Mouse (Mus musculus) G1E (cell line): ENCODE measurements around the gene Slc44a1. TPM values are rescaled to one million over a fixed set of nuclear protein-coding genes. Genes with fewer than 3 reads are reported as not detected.
A peak's percentile ranks its signal among the peaks of the same experiment; 100 is the strongest.

ENCODE experiments used
- ATAC-seq: 2 replicates; pipeline ENCODE4 v1.8.0; 2016; ENCODE audit warnings: mild to moderate bottlenecking; ENCODE audit not compliant: insufficient number of reproducible peaks, poor library complexity, low FRiP score, severe bottlenecking; ENCODE audit errors: extremely low read depth
- DNase-seq: peaks from one replicate; pipeline ENCODE4 v3.0.0; 2012; ENCODE audit warnings: low spot score
- H3K27me3 ChIP-seq: 2 replicates; pipeline ENCODE4 v1.6.1; 2012; ENCODE audit warnings: mild to moderate bottlenecking, low read length, inconsistent platforms; ENCODE audit not compliant: insufficient read depth
- H3K36me3 ChIP-seq: replicated peaks from 2 replicates; pipeline ENCODE3; 2012; ENCODE audit warnings: mild to moderate bottlenecking, inconsistent platforms
- H3K4me1 ChIP-seq: 2 replicates; pipeline ENCODE4 v1.6.1; 2012; ENCODE audit warnings: low read depth, low read length, inconsistent platforms, mixed read lengths; ENCODE audit not compliant: insufficient read depth
- H3K4me3 ChIP-seq: 2 replicates; pipeline ENCODE4 v1.5.1; 2012; ENCODE audit warnings: low read depth, mild to moderate bottlenecking, inconsistent platforms, low read length, moderate library complexity, mixed read lengths
- H3K9me3 ChIP-seq: replicated peaks from 2 replicates; pipeline ENCODE4 v1.6.1; 2012; ENCODE audit warnings: inconsistent platforms
- CTCF ChIP-seq: IDR thresholded peaks from 2 replicates; pipeline ENCODE4 v1.5.1; 2012; ENCODE audit warnings: low read depth, low read length, inconsistent platforms, mixed read lengths
- GATA1 ChIP-seq: IDR thresholded peaks from 2 replicates; pipeline ENCODE4 v1.6.1; 2012; ENCODE audit warnings: borderline replicate concordance, low read length, inconsistent platforms, mixed read lengths
- GATA2 ChIP-seq: IDR thresholded peaks from 2 replicates; pipeline ENCODE4 v1.6.1; 2012; ENCODE audit warnings: low read depth, low read length, inconsistent platforms, borderline replicate concordance
- POLR2AphosphoS5 ChIP-seq: IDR thresholded peaks from 2 replicates; pipeline ENCODE4 v1.6.1; 2012; ENCODE audit warnings: low read depth, low read length, inconsistent platforms; ENCODE audit not compliant: insufficient replicate concordance
- TAL1 ChIP-seq: conservative IDR thresholded peaks from 2 replicates; pipeline ENCODE4 v1.6.1; 2012; ENCODE audit warnings: low read depth, low read length, inconsistent platforms, mixed read lengths
- polyA plus RNA-seq: library from polyadenylated mRNA; stranded (reverse); fragments of >175 nt; gene quantifications from 2 replicates; pipeline ENCODE4 v1.2.3, GENCODE M21; 2012
- total RNA-seq, 2 experiments: library from RNA; stranded (forward) in 1 of 2; stranded (reverse) in 1 of 2; fragments of 200-1000 nt in 1 of 2; fragments of >200 nt in 1 of 2; fragmentation: Nextera tagmentation in 1 of 2; gene quantifications; 2 replicates each; pipeline ENCODE4 v1.2.3; 2014 to 2017

The Slc44a1 gene
- total and polyA plus RNA-seq, 3 experiments, result 5.2 to 44.7 (median 14.4) TPM

DNA sequence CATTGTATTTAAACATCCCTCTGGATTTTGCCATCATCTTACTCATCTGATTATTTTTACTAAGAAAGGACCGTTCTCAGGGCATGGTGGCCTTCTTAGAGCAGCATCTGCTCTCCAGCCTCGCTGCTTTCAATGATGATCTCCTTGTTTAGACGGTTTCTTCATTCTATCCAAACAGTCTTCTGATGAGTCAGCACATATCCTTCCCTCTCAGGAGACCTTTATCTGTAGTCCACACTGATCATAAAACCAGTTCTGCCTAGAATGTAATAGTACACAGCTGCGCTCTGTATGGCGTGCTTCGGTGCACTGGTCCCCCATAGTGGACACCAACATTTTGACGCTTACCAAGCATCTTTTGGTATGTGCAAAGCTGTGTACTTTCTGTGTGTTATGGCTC is 19.5 kb downstream of the Slc44a1 start:
- Histone ChIP-seq H3K27me3 (no peaks in the 10 kb centered on the region), H3K36me3 (peaks cover 12% of the 10 kb centered on the region), H3K9me3 (no peaks in the 10 kb centered on the region), H3K4me1 (peaks cover 60% of the 10 kb centered on the region), H3K4me3 (no peak overlapping the region; the same call in 1 of the 2 replicates)
- peak; percentile 80 for ATAC-seq
- TF ChIP-seq TAL1 (peak; percentile 50), CTCF (no peak), GATA1 (no peak), GATA2 (no peak)
- peak; percentile 59 for DNase-seq

GRCm38 (mm10) chr4:53461026-53461425 is 20.8 kb downstream of the Slc44a1 start:
- H3K36me3 ChIP-seq, result peaks cover 12% of the 10 kb centered on the region
- TF ChIP-seq GATA1 (no peak), TAL1 (no peak), CTCF (no peak), GATA2 (no peak), POLR2AphosphoS5 (no peak)
- ATAC-seq (no peak), DNase-seq (no peak)
- no peaks in the 10 kb centered on the region for H3K27me3 ChIP-seq
- H3K4me3 ChIP-seq, result no peak overlapping the region
- no peaks in the 10 kb centered on the region for H3K9me3 ChIP-seq
- peaks cover 50% of the 10 kb centered on the region for H3K4me1 ChIP-seq

DNA sequence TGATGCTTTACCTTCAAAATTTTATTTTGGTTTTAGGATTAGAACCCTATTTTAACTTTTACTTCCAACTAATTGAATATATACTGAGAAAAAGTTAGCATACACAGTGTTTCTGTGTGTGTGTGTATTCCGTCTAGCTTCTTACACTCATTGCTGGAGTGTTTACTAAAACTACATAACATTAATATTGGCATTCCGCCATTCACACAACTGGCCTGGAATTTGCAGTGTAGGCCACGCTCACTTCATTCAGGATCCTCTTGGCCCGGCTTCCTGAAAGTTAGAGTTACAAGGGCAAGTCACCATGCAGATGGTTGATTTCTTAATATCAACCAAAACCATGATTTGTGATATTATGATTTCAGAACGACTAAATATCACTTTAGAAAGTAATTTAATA is 21.9 kb downstream of the Slc44a1 start:
- no peak for DNase-seq
- TF ChIP-seq GATA2 (no peak), TAL1 (no peak), GATA1 (no peak), CTCF (no peak), POLR2AphosphoS5 (no peak)
- Histone ChIP-seq H3K4me3 (no peak overlapping the region), H3K9me3 (no peaks in the 10 kb centered on the region), H3K36me3 (peaks cover 12% of the 10 kb centered on the region), H3K27me3 (no peaks in the 10 kb centered on the region), H3K4me1 (peaks cover 43% of the 10 kb centered on the region)
- ATAC-seq, result no peak

DNA sequence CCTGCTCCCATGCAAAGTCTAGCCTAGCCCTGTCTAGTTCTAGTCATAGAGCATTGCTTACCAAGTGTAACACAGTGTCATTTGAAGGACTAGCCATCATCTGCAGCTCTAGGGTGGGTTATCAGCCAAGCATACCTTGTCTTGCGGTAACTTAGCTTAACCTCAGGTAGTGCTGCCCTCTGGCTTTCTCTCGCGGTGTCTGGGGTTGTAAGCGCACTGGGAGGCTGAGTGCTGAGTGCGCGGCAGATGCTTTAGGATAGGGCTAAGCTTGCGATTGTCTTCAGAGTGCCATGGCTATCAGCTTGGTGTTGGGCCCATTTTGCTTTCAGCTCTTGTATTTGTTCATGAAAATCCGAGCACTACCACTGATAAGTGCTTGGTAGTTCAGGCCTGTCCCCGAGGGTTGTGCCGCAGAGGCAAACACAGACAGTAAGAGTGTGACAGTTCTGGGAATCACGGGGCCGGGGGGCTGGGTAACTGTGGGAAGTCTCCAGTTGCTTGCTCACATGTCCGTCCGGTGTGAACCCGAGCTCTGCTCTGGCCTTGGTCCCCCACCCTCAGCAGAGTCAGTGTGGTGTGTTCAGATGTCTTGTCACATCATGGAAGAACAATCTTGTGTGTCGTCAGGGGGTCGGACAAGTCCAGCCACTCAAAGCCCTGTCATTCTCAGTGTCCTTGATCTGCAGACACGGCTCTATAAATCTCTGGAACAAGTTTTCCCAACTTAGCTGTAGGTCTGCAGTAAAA is 22.5 kb downstream of the Slc44a1 start:
- Histone ChIP-seq H3K27me3 (no peaks in the 10 kb centered on the region), H3K4me3 (no peak overlapping the region), H3K4me1 (peaks cover 40% of the 10 kb centered on the region), H3K36me3 (peaks cover 15% of the 10 kb centered on the region), H3K9me3 (no peaks in the 10 kb centered on the region)
- ATAC-seq, result no peak
- TF ChIP-seq GATA1 (no peak), POLR2AphosphoS5 (no peak), GATA2 (no peak), CTCF (no peak), TAL1 (no peak)
- no peak for DNase-seq

DNA sequence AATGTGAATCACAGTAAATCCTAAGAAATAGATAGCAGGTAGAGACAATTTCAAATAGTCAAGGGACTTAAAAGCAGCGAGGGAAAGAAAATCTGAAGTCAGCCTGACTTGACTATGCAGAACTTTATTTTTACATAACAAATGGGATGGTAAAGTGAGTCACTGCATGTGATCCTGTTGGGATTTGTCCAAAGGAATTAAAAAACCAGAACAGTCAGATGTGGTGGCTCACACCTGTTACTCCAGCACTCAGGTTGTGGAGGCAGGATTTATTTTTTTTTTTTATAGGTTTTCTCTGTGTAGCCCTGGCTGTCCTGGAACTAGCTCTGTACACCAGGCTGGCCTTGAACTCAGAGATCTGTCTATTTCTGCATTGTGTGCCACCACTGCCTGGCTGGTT is 25.7 kb downstream of the Slc44a1 start:
- no peak overlapping the region for H3K4me3 ChIP-seq
- H3K36me3 ChIP-seq, result peaks cover 18% of the 10 kb centered on the region
- no peaks in the 10 kb centered on the region for H3K27me3 ChIP-seq
- TF ChIP-seq TAL1 (no peak), CTCF (no peak), GATA1 (no peak), GATA2 (no peak), POLR2AphosphoS5 (no peak)
- peaks cover 32% of the 10 kb centered on the region for H3K4me1 ChIP-seq
- DNase-seq (no peak), ATAC-seq (no peak)
- H3K9me3 ChIP-seq, result no peaks in the 10 kb centered on the region

DNA sequence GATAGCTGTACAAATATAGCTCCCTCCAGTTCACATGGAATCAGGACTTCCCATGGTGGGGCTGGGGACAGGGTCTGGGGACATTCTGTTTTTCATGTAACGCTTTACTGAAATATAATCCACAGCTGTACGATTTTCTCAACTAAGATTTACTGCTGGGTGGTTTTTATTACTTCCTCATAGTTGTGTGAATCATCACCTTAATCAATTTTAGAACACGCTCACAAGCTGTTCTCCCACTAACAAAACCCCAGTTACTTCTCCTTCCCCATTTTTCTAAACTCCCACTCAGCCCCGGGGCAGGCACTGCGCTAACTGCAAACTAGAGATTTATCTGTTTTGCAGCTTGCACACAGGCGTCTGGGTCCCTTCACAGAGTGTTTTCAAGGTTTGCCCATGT is 28.8 kb downstream of the Slc44a1 start:
- Histone ChIP-seq H3K27me3 (no peaks in the 10 kb centered on the region), H3K36me3 (peaks cover 9% of the 10 kb centered on the region), H3K9me3 (no peaks in the 10 kb centered on the region), H3K4me3 (no peak overlapping the region), H3K4me1 (peaks cover 21% of the 10 kb centered on the region)
- peak; percentile 38 for DNase-seq
- peak; percentile 76 for ATAC-seq
- TF ChIP-seq POLR2AphosphoS5 (no peak), GATA1 (no peak), TAL1 (no peak), GATA2 (no peak), CTCF (no peak)

GRCm38 (mm10) chr4:53474109-53474508 is 33.9 kb downstream of the Slc44a1 start:
- TF ChIP-seq POLR2AphosphoS5 (no peak), TAL1 (no peak), CTCF (no peak), GATA1 (no peak), GATA2 (no peak)
- DNase-seq, result no peak
- no peak overlapping the region for H3K4me3 ChIP-seq
- peaks cover 10% of the 10 kb centered on the region for H3K36me3 ChIP-seq
- H3K27me3 ChIP-seq, result no peaks in the 10 kb centered on the region
- no peak for ATAC-seq
- H3K9me3 ChIP-seq, result no peaks in the 10 kb centered on the region
- H3K4me1 ChIP-seq, result peaks cover 30% of the 10 kb centered on the region
